Mouse (Mus musculus) embryonic fibroblast, embryonic 13.5 days (primary cell): Measurements from ENCODE around the gene Cyp2w1. TPM values are rescaled to one million over a fixed set of nuclear protein-coding genes. Genes with fewer than 3 reads are reported as not detected.
"Not testable (repeated sequence)": the region's sequence is repeated elsewhere in the genome, so short reads cannot be mapped to it uniquely, and the experiment has no call there.

ENCODE experiments used
- H3K27ac ChIP-seq: 2 replicates; pipeline ENCODE4 v1.5.1; 2012; ENCODE audit warnings: low read length, control low read depth, inconsistent platforms; ENCODE audit not compliant: insufficient read depth
- H3K4me1 ChIP-seq: 2 replicates; pipeline ENCODE4 v1.6.1; 2011; ENCODE audit warnings: low read length; ENCODE audit not compliant: control insufficient read depth, insufficient read depth
- H3K4me3 ChIP-seq: 2 replicates; pipeline ENCODE4 v1.5.1; 2011; ENCODE audit warnings: mild to moderate bottlenecking, control low read depth, low read length; ENCODE audit not compliant: insufficient read depth
- CTCF ChIP-seq: IDR thresholded peaks from 2 replicates; pipeline ENCODE4 v1.5.1; 2011; ENCODE audit warnings: mild to moderate bottlenecking, control low read depth, low read length, moderate library complexity, borderline replicate concordance; ENCODE audit not compliant: insufficient read depth
- POLR2A ChIP-seq: IDR thresholded peaks from 2 replicates; pipeline ENCODE4 v1.6.1; 2011; ENCODE audit warnings: low read depth, mild to moderate bottlenecking, control low read depth, low read length, moderate library complexity
- polyA plus RNA-seq: library from polyadenylated mRNA; stranded (reverse); fragments of >200 nt; gene quantifications from 2 replicates; pipeline ENCODE4 v1.2.4, GENCODE M21; 2011; ENCODE audit warnings: low read depth; ENCODE audit not compliant: missing spikeins, insufficient read length

Gene Cyp2w1
- polyA plus RNA-seq, 1 experiment, result not detected

DNA sequence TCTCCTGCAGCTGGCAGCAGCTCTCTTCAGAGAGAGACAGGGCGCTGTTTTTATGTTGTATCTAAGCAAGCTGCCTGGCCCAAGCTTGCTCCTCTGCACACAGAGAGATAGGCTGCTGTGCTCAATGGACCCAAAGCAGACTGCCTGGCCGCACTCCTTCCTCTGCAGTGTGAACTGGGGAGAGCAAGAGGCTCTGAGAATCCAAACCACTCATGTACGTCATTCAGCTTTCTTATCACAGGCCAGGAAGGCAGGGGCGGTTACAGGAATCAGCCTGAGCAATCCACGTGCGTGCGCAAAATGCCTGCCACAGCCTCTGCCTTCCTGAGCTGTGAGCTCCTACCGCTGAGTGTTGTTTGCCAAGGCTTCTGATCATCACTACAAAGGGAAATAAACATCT, 30.3 kb downstream of the Cyp2w1 start:
- no peak overlapping the region for H3K4me3 ChIP-seq
- no peak overlapping the region for H3K27ac ChIP-seq
- TF ChIP-seq CTCF (no peak), POLR2A (no peak)
- peaks cover 11% of the 10 kb centered on the region; the same call in 1 of the 2 replicates for H3K4me1 ChIP-seq

GRCm38 (mm10) chr5:139383234-139383633, 30.8 kb downstream of the Cyp2w1 start:
- H3K4me1 ChIP-seq, result peaks cover 7% of the 10 kb centered on the region; the same call in 1 of the 2 replicates
- H3K4me3 ChIP-seq, result no peak overlapping the region
- H3K27ac ChIP-seq, result no peak overlapping the region
- no peak for TF ChIP-seq POLR2A

DNA sequence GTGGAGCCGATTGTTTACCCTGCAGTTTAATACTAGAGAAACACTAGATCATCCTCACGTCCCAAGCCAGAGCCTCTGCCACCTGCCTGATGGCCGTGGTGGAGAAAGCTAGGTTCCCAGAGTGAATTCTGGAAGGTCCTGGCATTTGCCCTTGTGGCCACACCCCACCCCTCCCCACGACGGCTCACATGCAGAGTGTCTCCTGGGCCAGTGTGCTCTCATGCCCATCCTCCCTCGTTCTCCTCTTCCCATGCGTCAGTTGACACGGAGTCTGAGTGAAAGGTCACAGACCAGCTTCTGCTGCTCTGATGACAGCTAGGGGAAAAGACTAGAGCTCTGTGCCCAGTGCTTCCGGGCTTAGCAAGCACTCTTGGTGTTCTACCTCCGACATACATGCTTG, 32.1 kb downstream of the Cyp2w1 start:
- no peak for TF ChIP-seq POLR2A
- TF ChIP-seq CTCF, result no peak
- H3K27ac ChIP-seq, result no peak overlapping the region
- H3K4me1 ChIP-seq, result no peaks in the 10 kb centered on the region
- no peak overlapping the region for H3K4me3 ChIP-seq

DNA sequence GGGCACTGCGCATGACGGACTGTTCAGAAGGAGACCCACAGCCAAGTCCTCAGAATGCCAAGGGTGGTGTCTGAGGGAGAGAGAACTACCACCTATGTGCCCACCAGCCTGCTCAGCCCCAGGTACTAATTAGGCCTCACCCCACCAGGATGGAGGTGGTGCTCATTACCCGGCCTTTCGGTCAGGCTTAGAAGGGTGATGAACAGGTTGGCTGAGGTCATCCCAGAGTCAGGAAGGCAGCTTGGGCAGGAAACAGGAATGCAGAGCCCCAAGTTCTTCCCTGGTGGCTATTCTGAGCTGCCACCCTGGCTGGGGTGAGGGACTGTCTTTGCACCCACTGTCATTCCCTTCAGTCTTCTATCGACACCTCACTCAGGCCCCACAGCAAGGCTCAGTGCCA, 33.6 kb downstream of the Cyp2w1 start:
- Histone ChIP-seq H3K4me1 (no peaks in the 10 kb centered on the region), H3K4me3 (no peak overlapping the region), H3K27ac (no peak overlapping the region)
- TF ChIP-seq POLR2A (no peak), CTCF (no peak)

DNA sequence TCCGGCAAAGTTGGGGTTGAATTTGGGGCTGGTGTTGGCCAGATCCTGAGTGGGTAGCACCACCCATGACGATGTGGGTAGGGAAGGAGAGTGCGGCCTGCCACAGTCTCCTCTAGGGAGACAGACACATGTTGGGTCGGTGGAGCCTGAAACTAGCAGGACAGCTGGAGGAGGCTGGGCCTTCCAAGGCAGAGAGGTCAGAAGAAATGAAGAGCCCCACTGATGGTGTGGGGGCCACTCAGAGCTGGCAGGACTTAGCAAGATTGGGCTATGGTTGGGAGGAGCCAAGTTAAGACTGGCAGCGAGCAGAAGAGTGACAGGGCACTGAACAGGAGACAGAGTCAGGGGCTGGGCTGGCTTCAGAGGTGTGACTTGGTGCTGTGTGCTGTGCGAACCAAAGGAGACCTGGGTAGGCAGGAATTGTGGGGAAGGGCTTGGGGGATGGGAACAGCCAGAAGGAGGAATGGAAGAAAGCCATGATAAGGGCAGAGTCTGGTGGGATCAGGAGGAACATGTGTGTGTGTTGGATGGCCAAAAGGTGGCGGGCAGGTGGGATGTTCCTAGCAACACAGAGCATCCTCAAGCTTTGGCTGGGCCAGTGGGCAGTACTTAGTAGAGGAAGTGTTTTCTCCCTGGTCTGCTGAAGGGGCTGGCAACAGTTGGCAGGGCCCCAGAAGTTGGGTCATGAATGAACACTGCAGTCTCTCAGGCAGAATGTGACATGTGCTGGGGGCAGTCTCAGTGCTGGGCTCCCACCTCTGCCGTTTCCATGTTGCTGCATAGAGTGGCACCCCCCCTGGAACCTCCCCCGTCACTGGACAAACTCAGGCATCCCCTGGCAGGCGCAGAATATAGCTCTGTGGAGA, 35.1 kb downstream of the Cyp2w1 start:
- H3K4me1 ChIP-seq, result no peaks in the 10 kb centered on the region
- no peak overlapping the region for H3K4me3 ChIP-seq

DNA sequence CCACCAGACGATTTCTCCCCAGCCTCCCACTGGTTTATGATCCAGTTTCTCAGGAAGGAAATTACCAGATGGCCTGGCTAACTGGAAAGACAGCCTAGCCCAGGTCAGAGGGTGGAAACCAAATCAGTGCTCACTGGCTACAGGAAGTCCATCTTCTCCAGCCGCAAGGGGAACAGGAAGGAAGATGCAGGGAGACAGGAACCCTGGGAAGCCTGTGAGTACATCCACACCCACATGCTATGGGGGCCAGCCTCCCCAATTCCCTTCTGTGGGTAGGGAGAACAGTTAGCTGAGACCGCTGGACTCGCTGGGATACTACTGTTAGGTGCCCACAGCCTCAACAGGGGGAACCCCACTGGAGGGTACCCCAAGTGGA, 35.8 kb downstream of the Cyp2w1 start:
- no peak overlapping the region for H3K27ac ChIP-seq

More for the DNA sequence above, 35.1 kb downstream of the Cyp2w1 start:
- no peak for TF ChIP-seq POLR2A
- no peak overlapping the region for H3K27ac ChIP-seq

GRCm38 (mm10) chr5:139388694-139389675, 36.6 kb downstream of the Cyp2w1 start:
- Histone ChIP-seq H3K4me3 (no peak overlapping the region), H3K27ac (no peak overlapping the region), H3K4me1 (no peaks in the 10 kb centered on the region)
- TF ChIP-seq CTCF (no peak), POLR2A (no peak)

More for the DNA sequence above, 35.8 kb downstream of the Cyp2w1 start:
- Histone ChIP-seq H3K4me1 (no peaks in the 10 kb centered on the region), H3K4me3 (no peak overlapping the region)
- TF ChIP-seq POLR2A, result no peak
- TF ChIP-seq CTCF, result no peak

- H3K4me3 ChIP-seq, result no peak overlapping the region
- TF ChIP-seq CTCF, result no peak
- no peak for TF ChIP-seq POLR2A
- H3K4me1 ChIP-seq, result no peaks in the 10 kb centered on the region
- H3K27ac ChIP-seq, result no peak overlapping the region
These were observed 37.3 kb downstream of the Cyp2w1 start for GRCm38 (mm10) chr5:139389676-139390061.

- not testable (repeated sequence) for H3K27ac ChIP-seq, H3K4me1 ChIP-seq, H3K4me3 ChIP-seq
These were observed 38.1 kb downstream of the Cyp2w1 start for GRCm38 (mm10) chr5:139390324-139391119.
